Mouse (Mus musculus) ovary, postnatal 36 days (tissue): ENCODE results near the gene Akap10.
"Not testable (repeated sequence)": the region's sequence is repeated elsewhere in the genome, so short reads cannot be mapped to it uniquely, and the experiment has no call there.

Experiments
- DNase-seq: peaks from one replicate; pipeline ENCODE4 v3.0.0; 2022; ENCODE audit warnings: low spot score, mixed read lengths

Akap10 gene

GRCm38 (mm10) chr11:61930098-61930517 is at the start of gene Akap10:
Gene Akap10 (minus strand): TSS chr11:61930252.
- DNase-seq, result peak; percentile 94

GRCm38 (mm10) chr11:61975783-61976182 is 45.7 kb upstream of the Akap10 start:
- no peak for DNase-seq

GRCm38 (mm10) chr11:61974106-61974707 is 44.2 kb upstream of the Akap10 start:
- DNase-seq, result no peak

GRCm38 (mm10) chr11:61971441-61972221 is 41.6 kb upstream of the Akap10 start:
- DNase-seq, result no peak

- DNase-seq, result no peak
These were observed 40.8 kb upstream of the Akap10 start for GRCm38 (mm10) chr11:61970901-61971300.

- DNase-seq, result no peak
These were observed 38.8 kb upstream of the Akap10 start for GRCm38 (mm10) chr11:61968875-61969274.

GRCm38 (mm10) chr11:61967034-61967433 is 37.0 kb upstream of the Akap10 start:
- DNase-seq, result no peak

- DNase-seq, result no peak
These were observed 34.6 kb upstream of the Akap10 start for GRCm38 (mm10) chr11:61964611-61965010.

GRCm38 (mm10) chr11:61963193-61963592 is 33.1 kb upstream of the Akap10 start:
- DNase-seq, result no peak

GRCm38 (mm10) chr11:61962684-61963083 is 32.6 kb upstream of the Akap10 start:
- DNase-seq, result no peak

- DNase-seq, result no peak
These were observed 30.0 kb upstream of the Akap10 start for GRCm38 (mm10) chr11:61960096-61960495.

GRCm38 (mm10) chr11:61958706-61959105 is 28.7 kb upstream of the Akap10 start:
- not testable (repeated sequence) for DNase-seq

GRCm38 (mm10) chr11:61957296-61957813 is 27.3 kb upstream of the Akap10 start:
- DNase-seq, result no peak

- DNase-seq, result peak; percentile 90
These were observed 26.7 kb upstream of the Akap10 start, which contains the start of gene Specc1 for GRCm38 (mm10) chr11:61956572-61957295. Gene Specc1 (plus strand): TSS chr11:61956763.

- no peak for DNase-seq
These were observed 25.9 kb upstream of the Akap10 start for GRCm38 (mm10) chr11:61955951-61956350.

GRCm38 (mm10) chr11:61955136-61955535 is 25.1 kb upstream of the Akap10 start:
- no peak for DNase-seq

- peak; percentile 67 for DNase-seq
These were observed 20.6 kb upstream of the Akap10 start for GRCm38 (mm10) chr11:61950632-61951031.

- peak; percentile 21 for DNase-seq
These were observed 19.3 kb upstream of the Akap10 start for GRCm38 (mm10) chr11:61949315-61949714.

GRCm38 (mm10) chr11:61946608-61947007 is 16.6 kb upstream of the Akap10 start:
- no peak for DNase-seq

GRCm38 (mm10) chr11:61944417-61944816 is 14.4 kb upstream of the Akap10 start:
- no peak for DNase-seq

- DNase-seq, result no peak
These were observed 12.9 kb upstream of the Akap10 start for GRCm38 (mm10) chr11:61942903-61943302.

GRCm38 (mm10) chr11:61937761-61938160 is 7.7 kb upstream of the Akap10 start:
- DNase-seq, result no peak
